Mouse (Mus musculus): Measurements from ENCODE around the gene Copz1.

Copz1 gene

DNA sequence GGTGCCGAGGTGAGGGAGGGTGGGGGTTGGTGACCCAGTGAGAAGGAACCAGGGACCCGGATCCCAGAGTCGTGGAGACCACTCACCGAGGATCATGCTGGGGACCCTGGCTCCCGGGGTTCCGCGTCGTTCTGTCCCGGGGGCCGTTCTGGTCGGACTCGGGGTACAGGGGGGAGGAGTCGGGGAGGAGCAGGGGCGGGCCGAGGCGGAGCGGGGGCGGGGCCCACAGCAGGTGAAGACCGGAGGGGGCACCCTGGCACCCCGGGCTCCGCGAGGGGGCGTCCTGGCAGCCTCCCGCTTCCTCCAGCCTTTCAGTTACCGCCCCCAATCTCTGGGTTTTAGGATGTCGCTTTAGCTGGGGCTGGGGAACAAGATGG is 67.4 kb downstream of the Copz1 start, which contains the start of gene Zfp385a:
Gene Zfp385a, minus strand, starts transcription at position 133 of the 377 bp plus-strand sequence.
- DNase-seq (ENCODE audit: low read depth), result no peak

GRCm38 (mm10) chr15:103340786-103341185 is 68.3 kb downstream of the Copz1 start:
- no peak for DNase-seq (ENCODE audit: low read depth)

- no peak for DNase-seq (ENCODE audit: low read depth)
Measured at GRCm38 (mm10) chr15:103341547-103341946, 69.0 kb downstream of the Copz1 start.

DNA sequence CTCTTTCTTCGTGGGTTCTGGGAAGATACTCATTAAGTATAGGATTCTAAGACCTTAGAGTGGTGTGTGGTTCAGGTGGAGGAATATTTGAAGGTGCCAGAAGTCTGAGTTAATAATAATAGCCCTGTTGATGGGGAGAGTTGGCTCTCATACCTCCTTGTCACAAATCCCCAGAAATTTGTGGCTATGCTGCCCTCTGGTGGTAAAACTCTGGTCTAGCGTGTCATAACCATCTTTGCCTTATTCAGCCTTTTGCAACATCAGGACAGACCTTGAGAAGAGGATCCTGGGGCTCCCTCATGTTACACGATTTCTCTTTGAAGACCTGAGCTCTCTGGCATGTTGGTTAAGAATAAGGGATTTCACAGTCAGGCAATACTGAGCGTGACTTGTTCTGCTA is 69.9 kb downstream of the Copz1 start:
- no peak for DNase-seq (ENCODE audit: low read depth)

DNA sequence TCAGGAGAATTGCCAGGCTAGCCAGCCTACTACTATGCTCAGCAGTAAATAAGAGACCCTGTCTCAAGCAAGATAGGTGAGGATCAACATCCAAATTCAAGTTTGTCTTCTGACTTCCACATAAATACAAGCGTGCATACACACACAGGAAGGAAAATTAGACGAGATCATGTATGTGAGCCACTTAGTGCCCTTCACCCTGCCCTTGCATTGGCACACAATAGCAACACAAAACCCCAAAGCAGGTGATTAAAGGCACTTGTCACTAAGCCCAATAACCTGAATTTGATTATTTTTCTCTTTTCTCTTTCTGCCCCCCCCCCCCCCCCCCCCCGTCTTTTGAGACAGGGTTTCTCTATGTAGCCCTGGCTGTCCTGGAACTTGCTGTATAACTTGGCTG is 70.5 kb downstream of the Copz1 start:
- DNase-seq (ENCODE audit: low read depth), result no peak

DNA sequence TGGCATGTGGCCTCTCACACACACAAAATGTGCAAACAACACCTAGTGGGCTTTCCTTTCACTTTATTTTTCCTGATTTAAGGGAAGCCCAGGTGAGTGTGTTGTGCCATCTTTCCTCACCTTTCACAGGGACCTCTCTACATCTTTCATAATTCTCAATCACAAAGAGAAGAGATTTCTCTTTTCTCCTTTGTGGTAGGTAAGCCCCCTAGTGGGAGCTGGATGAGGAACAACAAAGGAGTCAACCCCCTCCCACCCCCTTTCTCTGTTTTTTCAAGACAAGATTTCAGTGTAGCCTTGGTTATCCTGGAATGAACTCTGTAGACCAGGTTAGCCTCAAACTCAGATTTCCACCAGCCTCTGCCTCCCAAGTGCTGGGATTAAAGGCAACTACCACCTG is 71.0 kb downstream of the Copz1 start:
- no peak for DNase-seq (ENCODE audit: low read depth)

GRCm38 (mm10) chr15:103345789-103346188 is 73.3 kb downstream of the Copz1 start:
- DNase-seq (ENCODE audit: low read depth), result no peak

GRCm38 (mm10) chr15:103347275-103347684 is 74.8 kb downstream of the Copz1 start:
- peak; percentile 67 for DNase-seq (ENCODE audit: low read depth)

All from fibroblast of lung, adult 2 months (primary cell).